Mouse (Mus musculus) activated CD4-positive, CD25-positive, alpha-beta regulatory T cell, adult 4 months (primary cell): ENCODE results near the gene Gm26938. TPM values are rescaled to one million over a fixed set of nuclear protein-coding genes. Genes with fewer than 3 reads are reported as not detected.

Experiments used
- ATAC-seq: one replicate; pipeline ENCODE4 v1.8.0; 2017
- polyA plus RNA-seq, 2 experiments: library from polyadenylated mRNA; unstranded; fragments of 100-300 nt; shearing (Covaris generic); gene quantifications; one replicate each; pipeline ENCODE4 v1.2.1; 2017

Gm26938 gene
- polyA plus RNA-seq, 2 experiments from 2014 or later: not detected

- ATAC-seq: no peak
Observed at GRCm38 (mm10) chr5:139815964-139816363, 10.2 kb downstream of the Gm26938 start.

DNA sequence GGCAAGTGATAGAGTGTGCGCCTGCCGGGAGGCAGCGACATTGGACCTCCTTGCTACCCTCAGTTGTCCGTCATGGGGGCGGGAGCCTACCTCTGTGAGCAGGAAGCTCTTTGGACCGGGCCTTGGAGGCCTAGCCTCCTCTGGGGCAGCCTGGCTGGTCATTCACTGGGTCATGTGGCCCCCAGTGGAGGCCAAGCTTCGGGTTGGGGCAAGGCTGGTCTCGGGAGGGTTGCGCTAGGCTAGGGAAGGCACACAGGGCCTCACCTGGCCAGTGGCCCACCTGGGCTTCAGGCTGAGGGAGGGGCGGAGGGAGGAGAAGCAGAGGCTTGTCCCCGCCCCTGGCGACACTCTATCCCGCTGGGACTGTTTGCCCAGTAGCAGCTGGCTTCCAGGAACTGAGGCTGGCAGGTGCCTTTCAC, 12.2 kb downstream of the Gm26938 start:
- ATAC-seq: no peak

GRCm38 (mm10) chr5:139813126-139813490, 13.1 kb downstream of the Gm26938 start:
- no peak for ATAC-seq

GRCm38 (mm10) chr5:139812398-139813125, 13.6 kb downstream of the Gm26938 start:
- no peak for ATAC-seq

GRCm38 (mm10) chr5:139811677-139812397, 14.4 kb downstream of the Gm26938 start:
- no peak for ATAC-seq

GRCm38 (mm10) chr5:139809397-139809796, 16.8 kb downstream of the Gm26938 start:
- ATAC-seq: no peak

DNA sequence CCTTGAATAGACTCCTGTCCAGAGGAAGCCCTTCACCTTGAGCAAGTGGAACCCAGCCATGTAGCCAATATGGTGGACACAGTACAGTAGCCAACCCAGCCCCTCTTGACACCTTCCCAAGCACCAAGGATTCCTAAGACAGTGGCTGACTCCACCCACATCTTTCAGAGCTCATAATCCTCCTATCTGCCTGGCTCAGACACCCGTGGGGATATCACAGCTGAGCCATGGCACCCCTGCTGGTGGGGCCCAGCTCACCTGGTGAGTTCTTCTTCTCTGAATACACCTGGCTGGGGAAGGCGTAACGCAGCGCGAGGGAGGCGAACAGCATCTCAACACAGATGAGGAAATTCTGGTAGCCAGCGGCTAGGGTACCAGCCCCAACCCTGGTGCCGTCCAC, 20.3 kb downstream of the Gm26938 start:
- no peak for ATAC-seq

GRCm38 (mm10) chr5:139804573-139805111, 21.6 kb downstream of the Gm26938 start:
- ATAC-seq: no peak

GRCm38 (mm10) chr5:139804107-139804551, 22.1 kb downstream of the Gm26938 start:
- ATAC-seq: no peak

- no peak for ATAC-seq
Observed at GRCm38 (mm10) chr5:139803601-139804102, 22.6 kb downstream of the Gm26938 start.

DNA sequence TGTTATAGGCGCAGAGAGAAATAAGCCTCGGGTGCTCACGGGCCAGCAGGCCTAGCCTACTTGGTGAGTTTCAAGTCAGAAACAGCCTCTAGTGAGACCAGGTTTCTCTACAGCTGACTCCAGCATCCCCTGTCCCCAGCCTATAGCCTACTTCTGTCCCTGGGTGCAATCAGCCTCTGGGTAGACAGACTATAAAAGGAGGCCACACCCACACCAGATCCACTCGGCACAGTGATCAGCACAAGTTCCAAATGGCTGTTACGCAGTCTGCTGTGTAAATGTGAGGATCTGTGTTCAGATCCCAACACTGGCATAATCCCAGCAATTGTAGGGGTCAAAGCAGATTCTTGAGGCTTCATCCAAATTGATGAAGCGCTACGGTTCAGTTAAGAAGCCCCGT, 23.0 kb downstream of the Gm26938 start:
- ATAC-seq: no peak

DNA sequence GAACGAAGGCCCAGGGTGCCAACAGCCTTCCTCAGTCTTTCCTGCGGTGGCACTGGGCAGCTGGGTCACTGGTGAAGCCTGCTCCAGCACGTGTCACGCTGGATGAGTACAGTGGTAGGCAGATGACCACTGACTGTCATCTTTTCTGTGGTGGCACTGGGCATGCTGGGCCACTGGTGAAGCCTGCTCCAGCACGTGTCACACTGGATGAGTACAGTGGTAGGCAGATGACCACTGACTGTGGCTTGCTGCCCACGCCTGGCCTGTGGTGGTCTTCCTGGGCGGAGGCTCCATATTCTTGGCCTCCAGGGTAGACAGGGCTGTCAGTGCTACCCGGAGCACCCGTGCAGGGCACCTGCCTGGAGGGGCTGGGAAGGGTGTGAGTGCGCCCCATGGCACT, 24.3 kb downstream of the Gm26938 start:
- ATAC-seq: no peak

GRCm38 (mm10) chr5:139801231-139801630, 25.0 kb downstream of the Gm26938 start:
- no peak for ATAC-seq

DNA sequence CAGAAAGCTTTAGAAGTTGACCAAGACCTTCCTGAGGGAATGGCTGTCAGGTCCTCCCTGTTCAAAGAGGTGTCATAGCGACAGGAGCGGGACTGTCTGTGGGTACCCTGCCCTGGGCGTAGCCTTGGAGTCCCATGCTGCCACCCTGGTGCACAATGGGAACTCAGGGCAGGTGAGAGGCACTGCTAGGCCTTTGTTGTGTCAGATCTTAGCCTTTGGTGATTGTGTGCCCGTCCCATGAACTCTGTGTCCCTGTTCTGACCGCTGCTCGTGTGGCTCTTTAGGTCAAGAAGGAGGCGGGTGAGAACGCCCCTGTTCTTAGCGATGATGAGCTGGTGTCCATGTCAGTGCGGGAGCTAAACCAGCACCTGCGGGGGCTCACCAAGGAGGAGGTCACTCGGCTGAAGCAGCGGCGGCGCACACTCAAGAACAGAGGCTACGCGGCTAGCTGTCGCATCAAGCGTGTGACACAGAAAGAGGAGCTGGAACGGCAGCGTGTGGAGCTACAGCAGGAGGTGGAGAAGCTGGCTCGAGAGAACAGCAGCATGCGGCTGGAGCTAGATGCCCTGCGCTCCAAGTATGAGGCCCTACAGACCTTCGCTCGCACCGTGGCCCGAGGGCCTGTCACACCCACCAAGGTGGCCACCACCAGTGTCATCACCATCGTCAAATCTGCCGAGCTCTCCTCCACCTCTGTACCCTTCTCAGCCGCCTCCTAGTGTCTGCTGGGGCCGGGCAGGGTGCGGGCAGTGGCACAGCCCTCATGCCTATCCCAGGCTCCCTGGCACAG, 26.2 kb downstream of the Gm26938 start:
- ATAC-seq: no peak

DNA sequence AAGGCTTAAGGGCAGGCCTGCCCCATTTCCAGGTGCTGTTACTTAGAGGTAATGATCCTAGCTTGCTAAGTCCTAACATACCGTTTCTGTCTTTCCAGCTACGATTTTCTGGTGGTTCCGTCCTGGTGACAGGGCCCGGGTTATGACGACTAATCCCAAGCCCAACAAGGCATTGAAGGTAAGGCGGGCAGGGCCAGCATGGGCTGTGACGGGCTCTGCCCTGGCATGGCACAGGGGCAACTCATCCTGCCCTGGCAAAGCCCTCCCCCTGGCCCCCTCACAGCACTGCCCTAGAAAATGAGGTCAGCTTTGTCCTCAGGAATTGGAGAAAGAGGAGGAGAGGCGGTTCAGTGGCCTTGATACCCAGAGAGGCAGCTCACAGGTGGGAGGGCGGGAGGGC, 27.2 kb downstream of the Gm26938 start:
- ATAC-seq: no peak

- ATAC-seq: no peak
Observed at GRCm38 (mm10) chr5:139798168-139798900, 27.9 kb downstream of the Gm26938 start.

- no peak for ATAC-seq
Observed at GRCm38 (mm10) chr5:139797473-139798167, 28.6 kb downstream of the Gm26938 start.

DNA sequence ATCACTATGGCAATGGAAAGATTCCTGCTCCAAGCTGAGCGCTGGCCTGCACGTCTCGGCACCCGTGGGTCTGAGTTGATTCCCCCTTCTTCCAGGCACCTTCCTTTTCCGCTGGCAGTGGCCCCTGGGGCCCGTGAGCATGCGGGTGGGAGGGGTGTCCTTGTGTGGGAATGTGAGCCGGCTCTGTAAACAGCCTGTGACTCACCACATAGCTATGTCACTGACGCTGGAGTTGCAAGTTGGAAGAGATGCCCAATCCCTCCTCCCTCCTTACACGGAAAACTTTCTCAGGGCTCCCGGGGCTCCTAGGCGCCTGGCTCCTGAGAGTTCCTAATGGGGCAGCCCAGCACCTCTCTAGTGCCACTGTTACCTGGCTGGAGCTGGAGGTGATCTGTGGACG, 29.3 kb downstream of the Gm26938 start:
- no peak for ATAC-seq

DNA sequence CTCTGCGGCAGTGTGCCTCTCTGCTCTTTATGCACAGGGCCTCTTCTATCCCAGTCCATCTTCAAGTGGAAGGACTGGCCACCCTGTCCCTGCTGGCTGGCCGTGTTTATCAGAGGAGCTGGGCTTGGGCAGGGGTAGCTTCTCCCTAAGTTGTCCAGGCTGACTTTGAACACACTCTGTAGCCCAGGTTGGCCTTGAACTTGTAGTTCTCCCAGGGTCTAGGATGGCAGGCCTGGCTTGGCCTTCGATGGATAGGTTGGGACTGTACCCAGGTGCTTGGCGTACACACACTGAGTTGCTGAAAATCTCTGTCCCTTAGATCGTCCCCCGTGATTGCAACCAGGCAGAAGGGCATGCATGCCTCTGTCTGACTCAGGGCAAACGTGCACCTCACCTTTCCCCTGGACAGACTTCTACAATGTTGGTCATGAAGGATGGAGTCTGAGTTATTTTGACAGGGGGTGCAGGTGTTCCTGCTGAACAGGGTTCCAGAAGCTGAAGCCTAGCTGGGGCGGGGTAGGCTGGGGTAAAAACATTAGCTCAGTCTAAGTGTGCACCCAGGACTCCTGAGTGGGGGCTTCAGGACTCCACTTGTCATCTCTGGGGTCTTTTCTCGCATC, 30.1 kb downstream of the Gm26938 start:
- ATAC-seq: no peak

DNA sequence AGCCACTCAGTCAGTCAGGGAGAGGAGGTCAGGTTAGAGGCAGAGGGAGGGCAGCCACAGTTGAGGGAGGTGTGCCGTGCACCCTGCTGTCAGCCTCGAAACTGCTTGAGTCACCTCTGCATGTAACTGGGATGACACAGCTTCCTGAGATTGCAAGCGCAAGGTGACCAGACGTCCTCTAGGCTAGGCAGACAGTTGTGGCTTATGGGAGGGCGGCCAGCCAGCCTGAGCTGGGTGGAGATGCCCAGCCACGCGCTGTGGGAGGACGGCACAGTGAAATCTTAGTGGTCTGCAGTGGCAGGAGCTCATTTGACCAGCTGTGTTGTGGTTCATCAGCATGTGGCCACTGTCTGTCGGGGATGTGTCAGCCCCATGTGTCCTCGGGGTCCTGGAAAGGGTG, 31.3 kb downstream of the Gm26938 start:
- no peak for ATAC-seq

DNA sequence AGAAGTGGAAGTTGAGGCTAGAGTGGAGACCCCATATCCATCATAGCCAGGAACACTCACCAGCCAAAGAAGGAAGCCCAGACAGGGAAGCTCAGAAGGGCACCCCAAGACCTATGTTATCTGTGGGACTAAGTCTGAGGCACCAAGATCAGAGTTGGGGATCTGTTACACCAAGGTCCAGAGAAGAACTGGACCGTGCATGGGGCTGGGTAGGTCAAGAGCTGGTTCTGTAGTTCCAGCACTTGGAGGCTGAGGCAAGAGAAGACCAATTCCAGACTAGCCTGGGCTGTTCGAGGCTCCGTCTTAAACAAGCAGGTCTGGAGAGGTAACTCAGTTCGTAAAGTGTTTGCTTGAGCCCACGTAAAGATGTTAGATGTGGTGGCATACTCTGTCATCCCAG, 32.1 kb downstream of the Gm26938 start:
- ATAC-seq: no peak
